Mouse (Mus musculus) kidney, embryonic 14.5 days (tissue): Measurements from ENCODE around the gene Xlr5a. TPM values are rescaled to one million over a fixed set of nuclear protein-coding genes. Genes with fewer than 3 reads are reported as not detected.

ENCODE experiments used
- polyA plus RNA-seq: library from polyadenylated mRNA; unstranded; fragments of >200 nt; fragmentation: Nextera tagmentation; extraction: Ambion mirVana; gene quantifications from 2 replicates; pipeline ENCODE4 v1.2.1, GENCODE M21; 2014

Gene Xlr5a
- polyA plus RNA-seq, 1 experiment from 2014 or later = not detected

Other genes starting within 250 kb of the Xlr5a start
- gene Pnma3, start 228.2 kb downstream of the Xlr5a start, polyA plus RNA-seq = 0.12 TPM in 1 of 2 replicates, not detected in the other
- gene Xlr4a, start 210.5 kb downstream of the Xlr5a start, polyA plus RNA-seq = 0.46 TPM in 1 of 2 replicates, not detected in the other
- gene Xlr3a, start 195.9 kb downstream of the Xlr5a start, polyA plus RNA-seq = 0.51 and 1.4 TPM in 2 replicates
- gene Gm14685, start 175.9 kb downstream of the Xlr5a start, polyA plus RNA-seq = not detected in 2 replicates
- gene Xlr5b, start 144.2 kb downstream of the Xlr5a start, polyA plus RNA-seq = not detected in 2 replicates
- not detected in 2 replicates for gene DXBay18, start 143.5 kb downstream of the Xlr5a start, polyA plus RNA-seq
- not detected in 2 replicates for gene Spin2d, start 116.0 kb downstream of the Xlr5a start, polyA plus RNA-seq
- 6.0 and 8.6 TPM in 2 replicates for gene Xlr3b, start 100.8 kb downstream of the Xlr5a start, polyA plus RNA-seq
- gene Xlr4b, start 78.6 kb downstream of the Xlr5a start, polyA plus RNA-seq = 0.50 TPM in 1 of 2 replicates, not detected in the other
- gene F8a, start 64.7 kb downstream of the Xlr5a start, polyA plus RNA-seq = 9.1 and 9.9 TPM in 2 replicates
- gene Xlr4c, start 49.8 kb downstream of the Xlr5a start, polyA plus RNA-seq = not detected in 2 replicates
- not detected in 2 replicates for gene Xlr3c, start 27.6 kb downstream of the Xlr5a start, polyA plus RNA-seq
- not detected in 2 replicates for gene Xlr5c, start within 50 bp of the Xlr5a start, polyA plus RNA-seq
- not detected in 2 replicates for gene Gm45015, start 43.9 kb upstream of the Xlr5a start, polyA plus RNA-seq
- gene Zfp275, start 49.6 kb upstream of the Xlr5a start, polyA plus RNA-seq = 11.1 and 17.1 TPM in 2 replicates
- not detected in 2 replicates for gene Gm18336, start 105.8 kb upstream of the Xlr5a start, polyA plus RNA-seq
- not detected in 2 replicates for gene Zfp92, start 118.1 kb upstream of the Xlr5a start, polyA plus RNA-seq
- gene Trex2, start 142.4 kb upstream of the Xlr5a start, polyA plus RNA-seq = not detected in 2 replicates
- gene Haus7, start 166.1 kb upstream of the Xlr5a start, polyA plus RNA-seq = 61.2 and 62.3 TPM in 2 replicates
- 62.5 and 84.0 TPM in 2 replicates for gene Bgn, start 190.6 kb upstream of the Xlr5a start, polyA plus RNA-seq
- gene Atp2b3, start 210.1 kb upstream of the Xlr5a start, polyA plus RNA-seq = 0.29 and 0.42 TPM in 2 replicates